Mouse (Mus musculus) small intestine, adult 2 months (tissue): ENCODE measurements at regions not wholly inside any gene's neighbourhood (a gene's known extent, or its start where the extent isn't known, plus 50 kb on each side); places are given as distances from the start of the nearest gene placed in this dataset.

ENCODE experiments used
- CTCF ChIP-seq: fragments of 200-500 bp; IDR thresholded peaks from 2 replicates; pipeline ENCODE4 v1.5.1; 2012; ENCODE audit warnings: low read depth, mild to moderate bottlenecking, control low read depth, inconsistent platforms, low read length, moderate library complexity, mixed read lengths; ENCODE audit not compliant: insufficient replicate concordance, insufficient read length; ENCODE audit errors: extremely low read depth
- POLR2A ChIP-seq: fragments of 200-500 bp; IDR thresholded peaks from 2 replicates; pipeline ENCODE4 v1.6.1; 2012; ENCODE audit warnings: low read depth, mild to moderate bottlenecking, control low read depth, inconsistent platforms, low read length, moderate library complexity

DNA sequence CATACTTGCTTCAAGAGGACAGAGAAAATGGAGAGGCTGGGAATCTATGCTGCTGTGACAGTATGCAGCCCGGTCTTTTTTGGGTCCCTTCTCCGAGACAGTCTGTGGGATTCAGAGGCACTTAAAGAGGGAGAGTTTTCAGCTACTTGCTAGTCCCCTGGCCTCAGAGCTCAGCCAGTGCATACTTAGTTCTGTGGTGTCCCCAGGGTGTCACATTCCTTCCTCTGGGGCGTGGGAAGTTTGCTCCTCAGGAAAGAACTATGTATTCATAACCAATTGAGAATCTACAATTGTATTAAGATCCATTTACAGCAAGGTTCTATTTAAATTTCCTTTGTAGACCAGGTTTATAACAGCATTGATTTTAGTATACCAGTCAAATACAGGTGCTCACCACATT is 1328.1 kb upstream of the Zeb2 start:
- no peak for TF ChIP-seq CTCF
- TF ChIP-seq POLR2A: no peak
